Mouse (Mus musculus) common myeloid progenitor, adult 5-6 weeks (primary cell): ENCODE measurements around the gene AA467197. TPM values are rescaled to one million over a fixed set of nuclear protein-coding genes. Genes with fewer than 3 reads are reported as not detected.

Source experiments
- ATAC-seq: replicated peaks from 2 replicates; pipeline ENCODE4 v1.8.0; 2016; ENCODE audit warnings: low read depth, mild to moderate bottlenecking, moderate TSS enrichment, inconsistent platforms; ENCODE audit not compliant: poor library complexity, severe bottlenecking
- total RNA-seq: library from RNA; stranded (forward); fragments of 200-1000, 187-1606 nt; gene quantifications from 2 replicates; pipeline ENCODE4 v1.2.3, GENCODE M21; 2017

Gene AA467197
- total RNA-seq, 1 experiment from 2014 or later = 2.1 TPM

DNA sequence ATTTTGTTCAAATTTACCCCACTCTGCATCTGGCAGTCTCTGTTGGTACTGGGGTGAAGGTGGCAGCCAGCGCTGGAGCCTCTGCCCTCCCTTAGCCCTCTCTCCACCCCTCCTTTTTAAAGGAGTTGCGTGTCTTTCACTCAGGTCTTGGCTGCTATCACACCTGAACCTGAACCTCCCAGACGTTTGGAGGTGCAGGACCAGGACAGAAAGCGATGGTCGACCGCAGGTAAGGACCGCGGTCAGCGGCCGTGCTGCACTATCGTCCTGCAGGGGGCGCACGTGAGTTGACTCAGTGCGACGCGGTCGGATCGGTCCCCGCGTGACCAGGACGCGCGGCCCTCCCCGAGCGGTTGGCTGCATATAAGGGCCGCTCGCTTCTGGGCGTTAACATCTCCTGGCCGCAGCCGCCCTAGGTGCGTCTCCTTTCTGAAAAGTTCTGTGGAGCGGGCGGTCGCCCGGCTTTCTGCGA lies 776 bp downstream of the AA467197 start:
- ATAC-seq = peak; percentile 89

DNA sequence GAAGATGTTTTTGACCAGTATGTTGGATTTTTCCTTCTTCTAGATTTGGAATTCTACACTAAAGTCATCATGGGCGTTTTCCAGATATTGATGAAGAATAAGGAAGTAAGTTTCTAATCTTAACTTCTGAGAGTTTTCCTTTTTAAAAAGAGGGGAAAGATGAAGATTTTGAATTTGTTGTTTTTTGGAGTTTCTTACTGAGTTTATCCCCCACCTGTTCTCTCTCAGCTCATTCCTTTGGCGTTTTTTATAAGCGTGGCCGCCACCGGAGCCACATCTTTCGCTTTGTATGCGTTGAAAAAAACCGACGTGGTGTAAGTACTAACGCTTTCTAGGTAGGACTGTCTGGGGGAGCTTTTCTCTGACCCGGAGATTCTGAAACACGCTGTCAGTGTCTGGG lies 1.2 kb downstream of the AA467197 start:
- ATAC-seq = no peak

DNA sequence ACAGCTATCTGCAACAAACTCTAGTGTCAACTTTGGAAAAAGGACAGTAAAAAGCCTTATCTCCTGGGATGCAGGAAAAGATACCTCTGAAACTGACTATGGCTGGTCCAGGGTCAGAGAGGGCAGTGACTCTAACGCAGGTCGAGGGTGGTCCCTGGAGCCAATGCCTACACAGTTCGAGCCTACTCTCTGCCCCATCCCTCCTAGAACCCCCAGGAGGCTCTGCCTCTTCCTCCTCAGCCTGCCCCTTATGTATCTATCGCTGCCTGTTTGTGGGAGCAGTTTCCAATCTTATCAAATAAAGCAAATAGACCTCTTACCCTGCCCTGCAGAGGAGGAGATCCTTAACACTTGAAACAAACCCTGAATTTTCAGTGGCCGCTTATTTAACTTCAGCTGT lies 1.9 kb downstream of the AA467197 start:
- no peak for ATAC-seq

DNA sequence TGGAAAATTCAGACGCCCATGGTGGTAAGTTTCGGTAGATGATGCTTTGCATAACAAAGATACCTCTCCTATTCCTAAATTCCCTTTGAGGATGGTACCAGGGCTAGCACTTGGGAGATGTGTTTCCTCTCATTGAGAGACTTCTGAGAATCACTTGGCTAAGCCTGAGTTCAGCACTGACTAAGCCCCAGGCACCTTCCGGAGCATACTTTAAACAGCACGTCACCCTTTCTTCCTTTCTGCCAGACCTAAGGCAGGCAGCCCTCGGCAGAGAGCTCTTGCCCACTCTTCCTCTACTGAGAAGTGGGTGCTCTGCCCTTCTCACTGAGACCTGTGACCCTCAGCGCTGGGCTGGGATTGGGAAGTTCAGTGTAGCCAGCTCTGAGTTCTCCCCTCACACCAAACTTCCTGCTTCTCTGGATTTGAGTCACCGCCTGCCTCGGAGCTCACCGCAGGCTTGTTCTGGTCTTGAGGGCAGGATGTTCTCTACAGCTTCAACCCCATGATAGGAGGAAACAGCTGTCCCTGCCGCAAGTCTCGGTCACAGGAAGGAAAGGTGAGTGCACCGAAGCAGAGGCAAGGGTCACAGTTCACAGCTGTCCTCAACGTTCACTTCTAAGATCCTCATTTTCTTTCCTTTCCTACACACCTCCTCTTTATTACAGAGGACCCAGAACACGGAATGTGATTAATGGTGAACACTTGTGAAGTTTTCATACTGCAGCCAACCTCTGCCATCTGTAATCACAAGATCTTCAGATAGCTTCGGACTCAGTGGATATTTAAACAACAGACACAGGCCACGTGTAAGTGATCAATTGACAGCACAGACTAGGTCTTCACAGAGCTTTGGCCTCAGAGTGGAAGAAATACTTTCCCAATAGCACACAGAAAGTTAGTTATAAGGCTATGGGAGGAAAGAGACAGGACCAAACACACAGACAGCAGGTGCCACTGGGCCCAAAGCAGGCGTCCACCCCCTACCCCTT lies 15.6 kb downstream of the AA467197 start:
- ATAC-seq = peak; percentile 93

DNA sequence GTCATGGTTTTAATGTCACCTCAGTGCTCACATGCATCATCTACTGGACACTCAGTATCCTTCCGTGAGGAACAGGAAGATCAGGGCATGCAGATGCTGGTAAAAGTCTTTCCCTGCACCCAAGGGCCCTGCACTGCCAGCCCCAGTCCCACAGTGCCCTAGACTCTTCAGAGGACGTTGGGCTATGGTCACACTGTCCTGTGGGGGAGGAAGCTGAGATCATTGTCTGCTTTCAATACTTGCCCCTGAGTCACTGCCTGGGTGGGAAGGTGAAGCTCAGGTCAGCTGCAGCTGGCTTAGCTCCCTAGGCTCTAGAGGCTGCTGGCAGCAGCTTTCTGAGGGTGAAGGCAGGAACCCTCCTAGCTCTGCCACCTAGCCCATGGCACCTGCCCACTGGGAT lies 19.3 kb downstream of the AA467197 start:
- ATAC-seq = no peak

DNA sequence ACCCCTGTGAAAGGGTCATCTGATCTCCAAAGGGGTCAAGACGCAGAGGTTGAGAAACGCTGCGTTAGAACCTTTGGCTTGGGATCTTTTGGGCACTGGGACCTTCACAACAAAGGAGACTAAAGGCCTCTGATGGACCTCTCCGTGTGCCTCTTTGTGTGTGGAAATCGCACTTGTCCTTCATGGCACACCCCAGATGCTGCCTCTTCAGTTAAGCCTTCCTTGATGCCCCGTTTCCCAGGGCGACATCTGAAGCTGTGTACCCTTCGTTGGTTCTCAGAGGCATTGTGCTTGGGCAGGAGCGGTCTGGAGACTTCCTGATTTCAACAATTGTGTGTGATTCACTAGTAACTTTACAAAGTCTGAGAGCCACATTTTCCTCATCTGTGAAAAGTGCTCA lies 20.0 kb downstream of the AA467197 start:
- ATAC-seq = no peak

DNA sequence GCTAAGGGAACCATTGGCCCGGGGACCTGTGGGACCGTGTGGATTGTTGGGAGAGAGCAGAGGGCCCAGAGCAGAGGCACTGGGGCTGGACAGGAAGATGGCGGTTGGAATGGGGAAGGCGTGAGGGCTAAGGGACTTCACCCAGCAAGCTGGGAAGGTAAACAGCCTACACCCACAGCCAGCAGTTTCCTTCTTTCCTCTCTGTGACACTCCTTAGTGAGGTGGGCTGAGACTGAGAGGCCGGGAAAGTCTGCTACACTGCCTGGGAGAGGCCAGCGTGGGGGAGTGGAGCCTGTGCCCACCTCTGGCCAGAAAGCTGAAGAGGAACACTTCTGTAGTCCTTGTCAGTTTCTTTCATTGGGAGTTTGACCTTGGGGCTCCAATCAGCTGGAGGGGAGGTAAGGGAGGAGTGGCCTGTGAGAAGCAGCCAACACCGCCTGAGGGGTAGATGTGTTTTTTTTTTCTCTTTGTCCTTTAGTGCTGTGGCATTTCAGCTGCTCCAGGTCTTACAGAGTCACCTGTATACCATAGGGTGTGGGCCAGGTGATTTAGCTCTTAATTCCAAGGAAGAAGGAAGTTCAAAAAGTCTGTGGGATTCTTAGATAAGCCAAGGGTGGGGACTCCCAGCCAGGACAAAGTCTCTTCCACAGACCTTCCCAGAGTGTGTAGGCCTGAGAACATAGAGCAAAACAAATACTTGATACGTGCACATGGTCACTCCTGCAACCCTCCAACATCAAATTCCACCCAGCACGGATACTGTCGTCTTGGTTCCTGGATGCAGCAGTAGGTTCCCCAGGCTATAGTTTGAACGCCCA lies 21.1 kb downstream of the AA467197 start:
- ATAC-seq = peak; percentile 30; the same call in 1 of the 2 replicates

DNA sequence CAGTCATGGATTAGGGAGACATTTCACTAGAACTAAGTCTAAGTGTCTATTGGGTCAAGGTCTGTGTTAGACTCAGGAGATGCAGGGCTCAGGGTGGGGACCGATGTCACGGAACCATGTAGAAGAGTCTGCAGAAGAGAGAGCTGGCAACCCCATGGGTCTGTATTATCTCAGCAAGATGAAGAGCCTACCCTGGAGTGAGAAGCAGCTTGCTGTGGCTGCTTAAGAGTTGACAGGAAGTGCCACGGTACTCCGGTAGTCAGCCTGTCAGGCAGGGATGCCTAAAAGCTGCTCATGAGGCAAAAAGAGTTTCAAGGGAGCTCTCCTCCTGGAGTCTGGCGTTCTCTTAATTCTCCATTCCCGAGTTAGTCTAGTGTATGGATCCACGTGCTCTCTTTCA lies 23.0 kb downstream of the AA467197 start:
- ATAC-seq = no peak

DNA sequence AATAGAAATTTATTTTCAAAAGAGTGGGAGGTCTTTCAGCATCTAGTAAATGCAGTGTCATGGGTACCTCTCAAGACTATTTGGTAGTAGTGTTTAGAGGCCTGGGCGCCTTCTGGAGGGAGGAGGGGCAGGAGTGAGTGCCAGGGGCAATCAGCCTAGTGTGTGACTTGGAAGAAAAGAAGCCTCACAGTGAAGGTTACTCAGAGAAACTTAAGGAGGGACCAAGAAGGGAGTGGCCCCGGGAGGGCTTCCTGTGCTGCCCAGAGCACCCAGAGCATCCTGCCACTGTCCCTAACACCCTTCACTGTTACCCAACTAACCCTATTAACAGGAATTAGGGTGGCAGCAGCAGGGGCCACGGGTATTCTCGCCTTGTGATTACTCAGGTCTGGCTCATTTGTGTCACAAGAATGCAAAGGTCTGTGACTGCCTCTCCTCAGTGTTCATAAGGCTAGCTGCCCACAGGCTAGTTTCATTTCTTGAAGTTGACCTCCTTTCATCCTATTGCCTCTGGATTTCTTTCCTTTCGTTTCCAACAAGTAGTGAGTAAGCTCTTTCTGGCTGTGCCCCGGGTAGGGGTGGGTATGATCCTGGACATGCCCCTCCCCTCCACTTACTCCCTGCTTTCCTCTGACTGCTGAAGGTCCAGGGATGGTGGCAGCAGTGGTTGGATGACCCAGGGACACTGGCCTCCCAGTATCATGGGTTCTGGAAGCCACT lies 28.6 kb downstream of the AA467197 start:
- peak; percentile 26; the same call in 1 of the 2 replicates for ATAC-seq

DNA sequence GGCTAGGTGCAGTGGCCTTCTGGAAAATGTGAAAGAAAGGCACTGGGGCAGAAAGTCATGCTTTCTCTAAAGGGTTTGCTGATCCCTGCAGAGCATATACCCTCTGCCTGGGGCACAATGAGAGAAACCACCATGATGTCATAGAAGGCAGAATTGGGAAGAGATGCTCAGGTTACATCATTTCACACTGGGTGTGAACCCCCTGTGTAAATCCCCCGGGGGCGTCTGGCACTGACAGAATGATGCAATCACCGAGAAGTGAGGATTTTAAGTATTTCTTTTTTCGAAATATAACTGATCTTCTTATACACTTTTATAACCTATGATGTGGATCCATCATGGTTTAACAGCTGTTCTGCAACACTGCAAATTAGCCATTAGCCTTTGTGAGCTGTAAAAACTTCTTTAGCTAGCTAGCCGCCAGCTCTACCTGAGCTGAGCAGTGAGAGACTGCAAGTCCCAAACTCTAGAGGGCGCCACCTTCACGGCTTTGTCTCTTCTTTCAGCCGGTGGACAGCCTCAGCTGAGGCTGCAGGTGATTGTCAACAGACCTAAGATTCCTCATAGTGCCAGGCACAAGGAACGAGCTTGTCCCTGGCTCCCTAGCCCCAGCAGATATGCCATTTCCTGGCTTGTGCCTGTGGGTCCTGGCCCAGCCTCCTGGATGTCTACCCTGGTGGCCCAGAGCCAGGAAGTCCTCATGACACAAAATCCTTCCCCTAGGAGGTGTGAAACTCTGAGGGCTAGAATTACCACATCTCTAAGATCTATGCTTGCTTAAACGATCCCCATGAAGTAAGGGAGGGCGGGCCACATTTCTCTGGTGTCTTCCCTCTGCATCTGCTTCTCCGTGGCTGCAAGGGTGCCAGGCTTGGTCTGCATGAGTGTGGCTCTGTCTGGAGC lies 29.4 kb downstream of the AA467197 start:
- ATAC-seq = peak; percentile 79

DNA sequence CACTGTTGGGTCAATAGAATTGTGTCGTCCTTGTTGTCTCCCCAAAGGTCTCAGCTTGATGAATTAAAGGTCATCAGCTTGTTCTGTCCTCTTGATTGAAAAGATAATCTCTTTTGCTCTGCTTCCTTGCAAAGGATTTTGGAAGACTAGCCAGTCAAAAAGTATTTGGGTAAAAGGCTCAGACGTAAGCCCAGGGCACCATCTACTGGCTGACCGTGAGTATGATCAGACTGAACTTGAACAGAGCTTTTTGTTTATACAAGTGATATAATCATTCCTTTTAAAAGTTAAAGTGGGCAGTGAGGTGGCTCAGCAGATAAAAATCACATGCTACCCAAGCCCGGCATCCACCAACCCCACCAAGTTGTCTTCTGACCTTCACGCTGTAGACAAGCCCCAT lies 31.1 kb downstream of the AA467197 start:
- peak; percentile 42; the same call in 1 of the 2 replicates for ATAC-seq

DNA sequence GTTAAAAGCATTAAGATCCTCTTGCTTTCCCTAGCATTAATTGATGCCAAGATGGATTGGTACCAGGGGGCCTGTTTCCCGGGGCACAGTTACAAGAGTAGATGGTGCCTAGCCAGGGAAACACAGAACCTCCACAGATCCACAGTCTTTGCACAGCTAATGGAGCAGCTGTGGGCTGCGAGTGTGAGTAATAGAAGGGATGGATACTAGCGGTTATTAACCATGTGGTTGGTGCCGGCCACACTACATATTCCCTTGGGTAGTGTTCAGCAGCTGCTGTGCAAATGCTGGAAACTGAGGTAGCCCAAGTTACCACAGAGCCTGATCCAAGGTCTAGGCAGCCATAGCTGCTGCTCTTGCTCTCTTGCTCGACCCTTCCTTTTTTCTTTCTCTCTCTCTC lies 34.9 kb downstream of the AA467197 start:
- ATAC-seq = no peak

DNA sequence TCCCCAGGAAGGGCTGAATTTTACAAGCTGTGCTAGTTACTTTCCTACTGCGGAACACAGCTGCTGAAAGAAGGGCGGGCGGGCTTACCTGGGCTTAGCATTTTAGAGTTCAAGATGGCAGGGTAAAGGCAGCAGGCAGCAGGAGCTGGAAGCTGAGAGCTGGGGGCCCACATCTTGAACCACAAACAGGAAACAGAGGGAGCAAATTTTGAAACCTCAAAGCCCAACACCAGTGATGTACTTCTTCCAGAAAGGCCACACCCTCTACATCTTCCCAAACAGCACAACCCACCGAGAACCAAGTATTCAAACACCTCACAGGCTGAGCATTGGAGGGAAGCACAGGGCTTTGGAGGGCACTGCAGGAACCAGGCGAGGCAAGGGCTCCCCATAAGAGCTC lies 36.1 kb downstream of the AA467197 start:
- peak; percentile 90 for ATAC-seq

DNA sequence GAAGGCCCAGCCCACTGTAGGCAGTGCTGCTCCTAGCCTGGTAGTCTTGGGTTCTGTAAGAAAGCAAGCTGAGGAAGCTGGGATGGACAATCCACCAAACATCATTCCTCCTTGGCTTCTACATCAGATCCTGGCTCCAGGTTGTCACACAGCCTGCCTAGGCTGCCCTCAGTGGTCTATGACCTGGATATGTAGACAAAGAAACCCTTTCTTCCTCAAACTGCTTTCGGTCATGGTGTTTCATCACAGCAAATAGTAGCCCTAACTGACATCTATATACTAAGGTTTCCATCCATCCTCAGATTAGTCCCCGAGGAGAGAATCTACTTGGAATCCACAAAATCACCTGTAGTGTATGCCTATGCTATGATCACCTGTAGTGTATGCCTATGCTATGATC lies 38.3 kb downstream of the AA467197 start:
- ATAC-seq = no peak

DNA sequence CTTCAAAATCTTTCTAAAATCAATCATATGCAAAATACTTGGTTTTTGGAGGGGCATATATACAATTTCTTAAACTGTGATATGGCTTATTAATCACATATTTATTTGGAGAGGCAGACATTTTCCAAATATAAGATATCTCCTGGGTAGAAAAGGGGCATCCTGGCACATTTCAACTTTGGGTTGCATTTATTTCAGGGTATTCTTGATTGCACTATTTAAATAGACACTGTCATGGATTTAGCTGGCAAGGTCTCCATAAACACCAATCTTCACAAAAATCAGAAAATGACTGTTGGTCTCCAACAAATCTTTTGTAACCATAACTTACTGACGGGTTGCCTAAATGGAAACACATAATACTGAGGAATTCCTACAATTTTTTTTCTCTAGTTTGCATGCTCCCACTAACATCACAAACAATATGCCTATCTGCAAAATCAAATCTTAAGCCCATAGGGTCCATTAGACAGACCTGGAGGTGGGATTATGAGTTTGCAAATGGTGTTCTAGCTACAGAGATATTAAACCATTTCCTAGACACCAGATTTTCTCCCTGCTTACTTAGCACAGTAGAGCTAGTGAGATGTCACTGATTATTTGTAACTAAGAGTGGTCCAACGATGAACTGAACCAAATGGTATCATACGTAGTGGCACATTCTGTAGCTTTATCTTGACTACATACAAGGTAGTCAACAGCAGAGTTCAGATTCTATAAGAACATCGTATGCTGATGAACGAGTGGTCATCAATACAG lies 44.8 kb downstream of the AA467197 start:
- ATAC-seq = peak; percentile 29; the same call in 1 of the 2 replicates

DNA sequence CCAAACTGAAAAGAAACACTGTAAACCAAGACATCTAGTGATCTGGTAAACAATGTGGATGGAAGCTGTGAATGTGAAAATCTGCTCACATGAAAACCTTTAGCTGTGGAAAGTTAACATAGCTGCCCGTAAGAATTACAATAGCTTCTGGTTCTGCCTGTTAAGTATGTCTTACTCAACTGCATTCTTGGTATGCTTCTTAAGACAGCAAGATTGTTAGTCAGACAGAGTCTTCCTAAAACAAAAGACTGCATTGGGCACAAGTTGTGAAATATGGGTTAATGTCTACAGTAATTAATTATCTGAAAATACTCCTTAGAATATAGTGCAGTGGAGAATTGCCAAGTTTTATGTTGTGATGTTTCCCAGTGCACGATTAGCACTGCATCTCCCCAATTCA lies 45.7 kb downstream of the AA467197 start:
- ATAC-seq = no peak

DNA sequence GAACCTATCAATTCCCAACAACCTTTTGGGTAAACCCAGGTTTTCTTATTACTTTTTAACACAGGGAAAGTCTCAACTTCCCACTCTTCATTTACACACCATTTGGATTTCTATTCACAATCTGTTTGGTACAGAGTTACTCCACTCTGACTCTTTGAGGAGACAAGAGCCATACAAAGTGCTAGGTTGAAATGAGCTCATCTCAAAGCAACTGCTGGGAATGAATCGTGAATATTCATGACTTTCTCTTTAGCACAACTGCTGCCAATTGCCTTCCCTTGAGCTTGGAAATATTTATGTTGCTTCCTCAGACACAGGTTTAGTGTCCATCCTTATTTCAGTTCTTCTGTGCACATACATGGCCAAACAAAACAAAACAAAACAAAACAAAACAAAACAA lies 46.9 kb downstream of the AA467197 start:
- ATAC-seq = no peak

DNA sequence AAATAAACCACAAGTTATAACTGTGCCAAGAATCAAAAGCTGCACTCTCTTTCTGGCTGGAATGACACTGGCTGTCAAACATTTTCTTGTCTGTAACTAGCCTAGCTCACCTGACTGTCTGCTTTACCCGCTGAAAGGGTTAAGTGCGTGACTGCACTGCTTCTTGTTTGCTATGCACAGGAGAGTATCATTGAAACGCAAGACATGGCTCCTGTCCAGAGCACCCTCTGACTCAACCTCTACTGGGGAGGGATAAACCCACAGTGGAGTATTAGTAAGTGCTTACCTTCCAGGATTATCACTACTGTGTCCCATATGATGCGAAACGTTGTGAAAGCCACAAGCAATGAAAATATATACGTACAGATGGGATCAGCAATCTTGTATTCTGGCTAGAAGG lies 49.9 kb downstream of the AA467197 start:
- no peak for ATAC-seq
